Mouse (Mus musculus): ENCODE measurements at regions not wholly inside any gene's neighbourhood (a gene's known extent, or its start where the extent isn't known, plus 50 kb on each side); places are given as distances from the start of the nearest gene placed in this dataset.

DNA sequence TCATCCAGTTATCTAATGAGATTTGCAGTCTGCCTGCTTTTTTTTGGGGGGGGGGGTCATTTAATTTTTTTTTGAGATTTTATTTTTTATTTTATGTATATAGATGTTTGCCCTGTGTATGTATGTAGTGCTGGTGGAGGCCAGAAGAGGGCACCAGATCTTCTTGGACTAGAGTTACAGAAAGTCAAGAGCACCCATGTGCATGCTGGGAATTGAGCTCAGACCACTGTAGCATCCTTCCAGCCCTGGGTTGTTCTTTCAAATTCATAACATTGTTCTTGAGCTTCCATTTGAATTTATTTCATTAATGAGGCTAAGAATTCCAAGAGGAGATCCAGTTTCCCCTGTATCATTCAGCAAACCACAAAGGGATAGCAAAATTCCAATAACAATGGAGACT, 387.9 kb upstream of the Pkdcc start:
- Histone ChIP-seq H3K36me3 (ENCODE audit: control insufficient read depth, insufficient read depth, low read length) (no peaks in the 10 kb centered on the region), H3K4me1 (ENCODE audit: control insufficient read depth, insufficient read depth, insufficient read length) (no peaks in the 10 kb centered on the region), H3K4me3 (ENCODE audit: extremely low read depth, insufficient read depth, insufficient read length) (no peak overlapping the region), H3K27me3 (ENCODE audit: control insufficient read depth, insufficient read depth, low read length) (no peaks in the 10 kb centered on the region), H3K27ac (ENCODE audit: insufficient read depth, low read length) (no peak overlapping the region)
- DNase-seq (ENCODE audit: low read depth in 1 of 2, low spot score in 2 of 2) = no peak
- TF ChIP-seq POLR2A (IDR thresholded peaks at IDR 0.05; ENCODE audit: low read depth, low read length) (no peak), CTCF (IDR thresholded peaks at IDR 0.05; ENCODE audit: extremely low read depth, insufficient read depth, insufficient read length, insufficient replicate concordance) (no peak)

DNA sequence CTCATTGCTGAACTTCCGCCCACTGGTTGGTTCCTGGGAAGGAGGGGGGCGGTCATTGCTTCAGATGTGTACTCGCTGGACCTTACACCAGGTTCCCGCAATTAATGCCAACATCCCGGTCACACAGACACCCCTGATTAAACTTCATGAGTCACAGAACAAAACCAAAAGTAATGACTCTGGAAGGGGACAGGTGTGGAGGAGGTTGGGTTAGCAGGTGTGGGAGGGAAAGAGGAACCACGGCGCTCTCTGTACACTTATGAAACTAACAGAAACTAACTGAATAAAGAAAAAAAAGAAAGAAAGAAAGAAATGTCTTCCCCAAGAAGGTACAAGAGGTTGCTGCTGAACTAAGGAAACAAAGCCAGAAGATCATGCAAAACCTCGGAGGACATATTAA, 387.3 kb upstream of the Pkdcc start:
- Histone ChIP-seq H3K36me3 (ENCODE audit: control insufficient read depth, insufficient read depth, low read length) (no peaks in the 10 kb centered on the region), H3K4me1 (ENCODE audit: control insufficient read depth, insufficient read depth, insufficient read length) (no peaks in the 10 kb centered on the region), H3K4me3 (ENCODE audit: extremely low read depth, insufficient read depth, insufficient read length) (no peak overlapping the region), H3K27ac (ENCODE audit: insufficient read depth, low read length) (no peak overlapping the region), H3K27me3 (ENCODE audit: control insufficient read depth, insufficient read depth, low read length) (no peaks in the 10 kb centered on the region)
- DNase-seq (ENCODE audit: low read depth in 1 of 2, low spot score in 2 of 2) = no peak
- 75% methylated on average over 8 of the region's 8 CpGs for WGBS
- no peak for TF ChIP-seq POLR2A (IDR thresholded peaks at IDR 0.05; ENCODE audit: low read depth, low read length)
- no peak for TF ChIP-seq CTCF (IDR thresholded peaks at IDR 0.05; ENCODE audit: extremely low read depth, insufficient read depth, insufficient read length, insufficient replicate concordance)

DNA sequence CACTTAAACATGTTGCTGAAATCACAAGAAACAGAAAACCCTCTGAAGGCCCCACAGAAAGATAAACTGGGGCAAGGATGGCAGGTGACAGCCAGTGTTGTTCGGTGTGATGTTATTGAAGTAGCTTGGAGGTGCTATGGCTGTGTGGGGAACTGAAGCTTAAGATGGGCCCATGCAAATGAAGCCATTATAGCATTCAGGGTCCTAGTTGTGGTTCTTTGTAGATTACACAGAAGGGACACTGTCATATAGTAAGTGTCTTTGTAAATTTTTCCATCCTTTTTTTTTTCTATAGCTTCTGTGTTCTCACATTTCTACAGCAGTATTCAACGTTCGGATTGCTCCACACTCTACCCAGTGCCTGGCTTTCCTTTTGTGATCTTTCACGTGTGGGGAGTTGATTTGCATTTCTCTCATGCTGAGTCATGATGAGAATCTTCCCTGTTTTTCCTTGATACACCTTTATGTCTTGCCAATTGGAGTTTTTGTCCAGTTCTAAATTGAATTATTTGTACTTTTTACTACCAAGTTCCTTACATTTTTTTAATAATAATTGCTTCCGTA, 386.6 kb upstream of the Pkdcc start:
- WGBS = 85% methylated on average over 5 of the region's 5 CpGs
- no peak for TF ChIP-seq CTCF (IDR thresholded peaks at IDR 0.05; ENCODE audit: extremely low read depth, insufficient read depth, insufficient read length, insufficient replicate concordance)
- TF ChIP-seq POLR2A (IDR thresholded peaks at IDR 0.05; ENCODE audit: low read depth, low read length) = no peak
- H3K36me3 ChIP-seq (ENCODE audit: control insufficient read depth, insufficient read depth, low read length) = no peaks in the 10 kb centered on the region
- H3K4me1 ChIP-seq (ENCODE audit: control insufficient read depth, insufficient read depth, insufficient read length) = no peaks in the 10 kb centered on the region
- H3K4me3 ChIP-seq (ENCODE audit: extremely low read depth, insufficient read depth, insufficient read length) = no peak overlapping the region
- H3K27ac ChIP-seq (ENCODE audit: insufficient read depth, low read length) = no peak overlapping the region
- no peaks in the 10 kb centered on the region for H3K27me3 ChIP-seq (ENCODE audit: control insufficient read depth, insufficient read depth, low read length)
- DNase-seq (ENCODE audit: low read depth in 1 of 2, low spot score in 2 of 2) = no peak

DNA sequence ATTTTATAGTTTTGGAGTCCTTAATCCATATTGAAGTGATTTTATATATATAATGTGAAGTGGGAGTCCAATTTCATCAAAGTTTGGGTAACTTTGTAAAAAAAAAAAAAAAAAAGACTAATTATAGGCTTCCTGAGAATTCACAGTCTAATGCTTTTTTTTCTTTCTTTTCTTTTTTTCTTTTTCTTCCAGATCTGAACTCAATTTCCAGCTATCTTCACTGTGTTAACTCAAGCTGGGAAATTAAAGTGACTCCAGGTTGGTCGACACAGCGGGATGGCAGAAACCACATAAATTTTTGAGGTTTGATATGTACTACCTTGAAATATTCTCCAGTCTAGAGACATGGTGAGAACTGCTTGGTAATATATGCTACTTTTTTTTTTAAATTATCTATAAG, 385.7 kb upstream of the Pkdcc start:
- 93% methylated on average over 2 of the region's 2 CpGs for WGBS
- Histone ChIP-seq H3K27me3 (ENCODE audit: control insufficient read depth, insufficient read depth, low read length) (no peaks in the 10 kb centered on the region), H3K4me3 (ENCODE audit: extremely low read depth, insufficient read depth, insufficient read length) (no peak overlapping the region), H3K27ac (ENCODE audit: insufficient read depth, low read length) (no peak overlapping the region), H3K36me3 (ENCODE audit: control insufficient read depth, insufficient read depth, low read length) (no peaks in the 10 kb centered on the region), H3K4me1 (ENCODE audit: control insufficient read depth, insufficient read depth, insufficient read length) (no peaks in the 10 kb centered on the region)
- DNase-seq (ENCODE audit: low read depth in 1 of 2, low spot score in 2 of 2) = no peak
- TF ChIP-seq POLR2A (IDR thresholded peaks at IDR 0.05; ENCODE audit: low read depth, low read length) = no peak

DNA sequence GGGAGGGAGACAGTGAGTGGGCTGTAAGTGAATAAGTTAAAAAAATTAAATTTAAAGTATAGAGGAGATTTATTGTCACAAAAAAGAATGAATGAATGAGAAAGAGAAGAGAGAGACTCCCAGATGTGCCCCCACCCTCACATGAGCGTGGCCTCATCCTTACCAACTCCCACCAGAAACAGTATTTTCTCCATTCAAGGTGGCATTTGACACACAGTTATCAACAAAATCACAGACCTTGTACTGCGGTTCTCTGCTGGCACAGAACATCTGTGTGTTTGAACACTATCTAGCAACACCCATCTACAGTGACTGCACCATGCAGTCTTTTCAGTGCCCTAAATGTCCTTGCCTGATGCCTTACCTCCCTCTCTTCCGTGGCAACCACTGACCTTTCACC, 380.9 kb upstream of the Pkdcc start:
- WGBS = 76% methylated on average over 3 of the region's 3 CpGs
- Histone ChIP-seq H3K27ac (ENCODE audit: insufficient read depth, low read length) (no peak overlapping the region), H3K4me3 (ENCODE audit: extremely low read depth, insufficient read depth, insufficient read length) (no peak overlapping the region), H3K36me3 (ENCODE audit: control insufficient read depth, insufficient read depth, low read length) (no peaks in the 10 kb centered on the region), H3K27me3 (ENCODE audit: control insufficient read depth, insufficient read depth, low read length) (no peaks in the 10 kb centered on the region), H3K4me1 (ENCODE audit: control insufficient read depth, insufficient read depth, insufficient read length) (no peaks in the 10 kb centered on the region)
- TF ChIP-seq POLR2A (IDR thresholded peaks at IDR 0.05; ENCODE audit: low read depth, low read length) (no peak), CTCF (IDR thresholded peaks at IDR 0.05; ENCODE audit: extremely low read depth, insufficient read depth, insufficient read length, insufficient replicate concordance) (no peak)
- DNase-seq (ENCODE audit: low read depth in 1 of 2, low spot score in 2 of 2) = no peak

DNA sequence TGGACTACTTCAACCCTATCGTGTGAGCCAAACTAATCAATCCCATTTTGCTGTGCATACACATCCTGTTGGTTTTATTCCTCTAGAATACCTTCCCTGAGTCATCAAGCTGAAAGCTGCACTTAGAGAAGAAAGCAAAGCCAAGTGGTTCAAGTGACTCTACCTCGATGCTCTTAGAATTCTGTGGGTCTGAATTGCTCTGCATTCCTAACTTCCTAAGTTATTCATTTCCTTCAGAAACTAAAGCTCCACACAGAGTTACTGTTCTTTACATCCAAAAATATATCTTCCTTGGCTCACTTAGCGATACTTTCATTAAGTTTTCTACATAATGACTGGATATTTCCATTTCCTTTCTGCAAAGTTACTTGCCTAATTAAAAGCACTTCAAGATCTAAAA, 379.0 kb upstream of the Pkdcc start:
- no peak for DNase-seq (ENCODE audit: low read depth in 1 of 2, low spot score in 2 of 2)
- Histone ChIP-seq H3K36me3 (ENCODE audit: control insufficient read depth, insufficient read depth, low read length) (no peaks in the 10 kb centered on the region), H3K27ac (ENCODE audit: insufficient read depth, low read length) (no peak overlapping the region), H3K4me1 (ENCODE audit: control insufficient read depth, insufficient read depth, insufficient read length) (no peaks in the 10 kb centered on the region), H3K4me3 (ENCODE audit: extremely low read depth, insufficient read depth, insufficient read length) (no peak overlapping the region), H3K27me3 (ENCODE audit: control insufficient read depth, insufficient read depth, low read length) (no peaks in the 10 kb centered on the region)
- WGBS = 78% methylated on average over 3 of the region's 3 CpGs
- TF ChIP-seq POLR2A (IDR thresholded peaks at IDR 0.05; ENCODE audit: low read depth, low read length) (no peak), CTCF (IDR thresholded peaks at IDR 0.05; ENCODE audit: extremely low read depth, insufficient read depth, insufficient read length, insufficient replicate concordance) (no peak)

DNA sequence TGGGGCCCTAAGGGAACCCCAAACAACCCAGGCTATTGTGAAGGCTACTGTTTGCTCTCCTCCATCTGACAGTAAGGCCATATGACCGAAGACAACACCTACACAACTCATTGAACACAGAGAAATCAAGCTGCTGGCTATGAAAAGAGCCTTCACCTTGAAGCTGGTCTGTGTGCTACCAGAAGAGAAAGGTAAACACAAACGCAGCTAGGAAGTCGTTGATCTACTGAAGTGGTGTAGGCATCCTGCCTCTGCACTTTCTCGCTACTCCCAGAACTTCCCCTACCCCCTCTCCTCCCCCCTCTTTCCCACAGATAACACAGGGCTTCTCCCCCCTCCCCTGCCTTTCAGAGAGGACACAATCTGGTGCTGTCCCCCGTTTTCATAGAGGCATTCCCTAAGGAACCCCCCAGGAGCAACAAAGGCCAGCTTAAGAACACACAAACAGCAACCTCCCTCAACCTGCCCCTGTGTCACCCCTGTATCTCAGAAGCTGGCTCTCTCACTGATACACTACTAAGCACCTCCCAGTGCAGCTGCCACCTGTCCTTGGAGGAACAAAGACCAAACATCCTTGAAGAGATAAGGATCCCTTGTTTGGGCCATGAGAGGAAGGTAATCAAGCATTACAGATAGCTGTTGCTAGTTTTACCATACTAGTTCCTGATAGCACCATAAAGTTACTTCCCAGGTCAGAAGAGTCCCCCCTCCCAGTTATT, 368.2 kb upstream of the Pkdcc start:
- no peak overlapping the region for H3K4me3 ChIP-seq (ENCODE audit: extremely low read depth, insufficient read depth, insufficient read length)
- no peak for DNase-seq (ENCODE audit: low read depth in 1 of 2, low spot score in 2 of 2)
- 42% methylated on average over 5 of the region's 5 CpGs for WGBS
- TF ChIP-seq POLR2A (IDR thresholded peaks at IDR 0.05; ENCODE audit: low read depth, low read length) = no peak
- TF ChIP-seq CTCF (IDR thresholded peaks at IDR 0.05; ENCODE audit: extremely low read depth, insufficient read depth, insufficient read length, insufficient replicate concordance) = no peak
- H3K36me3 ChIP-seq (ENCODE audit: control insufficient read depth, insufficient read depth, low read length) = no peaks in the 10 kb centered on the region
- no peak overlapping the region for H3K27ac ChIP-seq (ENCODE audit: insufficient read depth, low read length)
- no peaks in the 10 kb centered on the region for H3K4me1 ChIP-seq (ENCODE audit: control insufficient read depth, insufficient read depth, insufficient read length)
- H3K27me3 ChIP-seq (ENCODE audit: control insufficient read depth, insufficient read depth, low read length) = no peaks in the 10 kb centered on the region

All from spleen, adult 2 months (tissue).